Mouse (Mus musculus): Measurements from ENCODE around the gene Clp1.

DNA sequence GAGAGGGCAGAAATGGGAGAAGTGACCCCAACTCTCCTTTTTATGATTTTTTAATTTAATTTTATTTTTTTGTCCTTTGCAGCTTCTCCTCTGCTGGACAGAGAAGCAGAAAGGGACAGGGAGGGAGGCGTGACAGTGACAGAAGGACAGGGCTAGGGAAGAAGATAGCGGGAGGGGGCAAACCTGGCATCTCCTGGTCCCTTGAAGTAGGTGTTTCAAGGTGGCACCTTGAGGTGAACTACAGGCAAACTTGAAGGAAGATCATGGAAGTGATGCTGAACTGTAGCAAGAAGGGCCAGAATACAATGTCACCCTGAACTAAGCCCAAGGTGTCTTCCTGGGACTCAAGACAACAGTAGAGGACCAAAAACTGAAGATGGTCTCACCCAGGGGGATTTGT lies 7.8 kb upstream of the Clp1 start:
- TF ChIP-seq POLR2A (IDR thresholded peaks at IDR 0.05; ENCODE audit: borderline replicate concordance, insufficient read depth, low read length) = no peak
- no peak for TF ChIP-seq CTCF (IDR thresholded peaks at IDR 0.05; ENCODE audit: borderline replicate concordance, insufficient read depth, low read depth, low read length)

Measured in cerebellum, adult 2 months (tissue).